Mouse (Mus musculus) cerebellum, adult 9-10 months (tissue): ENCODE measurements at regions not wholly inside any gene's neighbourhood (a gene's known extent, or its start where the extent isn't known, plus 50 kb on each side); places are given as distances from the start of the nearest gene placed in this dataset.

Experiments
- DNase-seq: peaks from one replicate; pipeline ENCODE4 v3.0.0; 2022

- no peak for DNase-seq
These were observed 185.7 kb downstream of the Hace1 start for GRCm38 (mm10) chr10:45763160-45763955.

- no peak for DNase-seq
These were observed 202.1 kb downstream of the Hace1 start for GRCm38 (mm10) chr10:45779720-45780119.

GRCm38 (mm10) chr10:45783026-45783425 is 205.4 kb downstream of the Hace1 start:
- DNase-seq, result no peak

- no peak for DNase-seq
These were observed 206.0 kb downstream of the Hace1 start for GRCm38 (mm10) chr10:45783461-45784149.

- DNase-seq, result no peak
These were observed 206.5 kb downstream of the Hace1 start for GRCm38 (mm10) chr10:45784150-45784479.

- DNase-seq, result no peak
These were observed 206.9 kb downstream of the Hace1 start for GRCm38 (mm10) chr10:45784575-45784974.

- DNase-seq, result no peak
These were observed 210.7 kb downstream of the Hace1 start for GRCm38 (mm10) chr10:45788356-45788755.

GRCm38 (mm10) chr10:45795582-45795981 is 218.0 kb downstream of the Hace1 start:
- DNase-seq, result no peak

- peak; percentile 10 for DNase-seq
These were observed 222.6 kb downstream of the Hace1 start for GRCm38 (mm10) chr10:45800070-45800851.

- DNase-seq, result no peak
These were observed 223.8 kb downstream of the Hace1 start for GRCm38 (mm10) chr10:45801463-45801862.

- DNase-seq, result no peak
These were observed 229.6 kb downstream of the Hace1 start for GRCm38 (mm10) chr10:45806984-45807827.

GRCm38 (mm10) chr10:45811882-45812281 is 234.3 kb downstream of the Hace1 start:
- DNase-seq, result no peak

GRCm38 (mm10) chr10:45813804-45814203 is 236.2 kb downstream of the Hace1 start:
- no peak for DNase-seq

GRCm38 (mm10) chr10:45816679-45817078 is 239.1 kb downstream of the Hace1 start:
- no peak for DNase-seq

- DNase-seq, result no peak
These were observed 243.5 kb downstream of the Hace1 start for GRCm38 (mm10) chr10:45820986-45821655.

GRCm38 (mm10) chr10:45822251-45822650 is 244.6 kb downstream of the Hace1 start:
- DNase-seq, result no peak

- DNase-seq, result no peak
These were observed 246.0 kb downstream of the Hace1 start for GRCm38 (mm10) chr10:45823612-45824011.

- DNase-seq, result no peak
These were observed 271.0 kb downstream of the Hace1 start for GRCm38 (mm10) chr10:45848654-45849053.

- DNase-seq, result no peak
These were observed 272.2 kb downstream of the Hace1 start for GRCm38 (mm10) chr10:45849841-45850240.

- no peak for DNase-seq
These were observed 273.0 kb downstream of the Hace1 start for GRCm38 (mm10) chr10:45850625-45851024.

- no peak for DNase-seq
These were observed 275.1 kb downstream of the Hace1 start for GRCm38 (mm10) chr10:45852688-45853087.

GRCm38 (mm10) chr10:45855514-45855913 is 277.9 kb downstream of the Hace1 start:
- no peak for DNase-seq
